Mouse (Mus musculus): ENCODE measurements around the gene Lcmt1. TPM values are rescaled to one million over a fixed set of nuclear protein-coding genes. Genes with fewer than 3 reads are reported as not detected.

Gene Lcmt1
- polyA plus RNA-seq (2014; fragmentation: Nextera tagmentation; extraction: Ambion mirVana) = 49.7 and 54.4 TPM in 2 replicates

- no peaks in the 10 kb centered on the region for H3K27me3 ChIP-seq (replicated peaks; ENCODE audit: control insufficient read depth, insufficient read depth, low read length)
- WGBS = under 1% methylated on average over 64 of the region's 64 CpGs
- peak within 1 kb of the TSS; percentile 81 for H3K9ac ChIP-seq (ENCODE audit: low read depth, low read length)
- ATAC-seq (replicated peaks; ENCODE audit: low FRiP score) (peak; percentile 95), DNase-seq (ENCODE audit: low spot score) (peak; percentile 98)
- peak within 1 kb of the TSS; percentile 79 for H3K4me3 ChIP-seq (ENCODE audit: low read depth, low read length)
- H3K36me3 ChIP-seq (ENCODE audit: control insufficient read depth, insufficient read depth, low read length) = no peaks in the 10 kb centered on the region
- peaks cover 39% of the 10 kb centered on the region for H3K4me1 ChIP-seq (replicated peaks; ENCODE audit: control insufficient read depth, insufficient read depth, low read length)
- peak within 1 kb of the TSS; percentile 95 for H3K4me2 ChIP-seq
- H3K27ac ChIP-seq (ENCODE audit: low read depth, low read length) = peak within 1 kb of the TSS; percentile 82
- no peaks in the 10 kb centered on the region for H3K9me3 ChIP-seq (ENCODE audit: control insufficient read depth, low read length)
Measured at GRCm38 (mm10) chr7:123369759-123370481, at the start of gene Lcmt1, which contains the start of gene Arhgap17. TSS of gene Lcmt1 (plus strand) at chr7:123369784. TSS of gene Arhgap17 (minus strand) at chr7:123369915.

GRCm38 (mm10) chr7:123322452-123323121 is 47.0 kb upstream of the Lcmt1 start:
- no peaks in the 10 kb centered on the region for H3K9me3 ChIP-seq (ENCODE audit: control insufficient read depth, low read length)
- H3K9ac ChIP-seq (ENCODE audit: low read depth, low read length) = no peak overlapping the region
- H3K4me3 ChIP-seq (ENCODE audit: low read depth, low read length) = no peak overlapping the region
- WGBS = 72% methylated on average over 13 of the region's 13 CpGs
- H3K27me3 ChIP-seq (replicated peaks; ENCODE audit: control insufficient read depth, insufficient read depth, low read length) = no peaks in the 10 kb centered on the region
- H3K27ac ChIP-seq (ENCODE audit: low read depth, low read length) = no peak overlapping the region; the same call in 1 of the 2 replicates
- peaks cover 32% of the 10 kb centered on the region for H3K4me1 ChIP-seq (replicated peaks; ENCODE audit: control insufficient read depth, insufficient read depth, low read length)
- peaks cover 22% of the 10 kb centered on the region; the same call in 1 of the 2 replicates for H3K36me3 ChIP-seq (ENCODE audit: control insufficient read depth, insufficient read depth, low read length)
- ATAC-seq (replicated peaks; ENCODE audit: low FRiP score) (peak; percentile 66), DNase-seq (ENCODE audit: low spot score) (peak; percentile 37)
- H3K4me2 ChIP-seq = no peak overlapping the region

- Histone ChIP-seq H3K9me3 (ENCODE audit: control insufficient read depth, low read length) (no peaks in the 10 kb centered on the region), H3K36me3 (ENCODE audit: control insufficient read depth, insufficient read depth, low read length) (peaks cover 22% of the 10 kb centered on the region; the same call in 1 of the 2 replicates), H3K4me1 (replicated peaks; ENCODE audit: control insufficient read depth, insufficient read depth, low read length) (peaks cover 32% of the 10 kb centered on the region), H3K9ac (ENCODE audit: low read depth, low read length) (no peak overlapping the region; the same call in 1 of the 2 replicates), H3K27ac (ENCODE audit: low read depth, low read length) (no peak overlapping the region), H3K4me2 (no peak overlapping the region), H3K4me3 (ENCODE audit: low read depth, low read length) (no peak overlapping the region), H3K27me3 (replicated peaks; ENCODE audit: control insufficient read depth, insufficient read depth, low read length) (no peaks in the 10 kb centered on the region)
- no peak for ATAC-seq (replicated peaks; ENCODE audit: low FRiP score)
- no peak for DNase-seq (ENCODE audit: low spot score)
- 82% methylated on average over 2 of the region's 2 CpGs for WGBS
Measured at GRCm38 (mm10) chr7:123323388-123323787, 46.2 kb upstream of the Lcmt1 start.

- H3K27me3 ChIP-seq (replicated peaks; ENCODE audit: control insufficient read depth, insufficient read depth, low read length) = no peaks in the 10 kb centered on the region
- H3K9ac ChIP-seq (ENCODE audit: low read depth, low read length) = no peak overlapping the region
- H3K4me3 ChIP-seq (ENCODE audit: low read depth, low read length) = no peak overlapping the region
- DNase-seq (ENCODE audit: low spot score) (no peak), ATAC-seq (replicated peaks; ENCODE audit: low FRiP score) (no peak)
- 92% methylated on average over 1 of the region's 1 CpGs for WGBS
- no peaks in the 10 kb centered on the region for H3K9me3 ChIP-seq (ENCODE audit: control insufficient read depth, low read length)
- H3K36me3 ChIP-seq (ENCODE audit: control insufficient read depth, insufficient read depth, low read length) = peaks cover 21% of the 10 kb centered on the region; the same call in 1 of the 2 replicates
- peaks cover 32% of the 10 kb centered on the region for H3K4me1 ChIP-seq (replicated peaks; ENCODE audit: control insufficient read depth, insufficient read depth, low read length)
- H3K27ac ChIP-seq (ENCODE audit: low read depth, low read length) = no peak overlapping the region
- H3K4me2 ChIP-seq = no peak overlapping the region
Measured at GRCm38 (mm10) chr7:123324105-123324504, 45.5 kb upstream of the Lcmt1 start.

- Histone ChIP-seq H3K9ac (ENCODE audit: low read depth, low read length) (peak overlapping the region; percentile 4; the same call in 1 of the 2 replicates), H3K27ac (ENCODE audit: low read depth, low read length) (peak overlapping the region; percentile 67), H3K27me3 (replicated peaks; ENCODE audit: control insufficient read depth, insufficient read depth, low read length) (no peaks in the 10 kb centered on the region), H3K36me3 (ENCODE audit: control insufficient read depth, insufficient read depth, low read length) (peaks cover 12% of the 10 kb centered on the region; the same call in 1 of the 2 replicates), H3K9me3 (ENCODE audit: control insufficient read depth, low read length) (no peaks in the 10 kb centered on the region), H3K4me2 (peak overlapping the region; percentile 50), H3K4me1 (replicated peaks; ENCODE audit: control insufficient read depth, insufficient read depth, low read length) (peaks cover 32% of the 10 kb centered on the region), H3K4me3 (ENCODE audit: low read depth, low read length) (no peak overlapping the region)
- no peak for DNase-seq (ENCODE audit: low spot score)
- 78% methylated on average over 5 of the region's 5 CpGs for WGBS
- peak; percentile 77 for ATAC-seq (replicated peaks; ENCODE audit: low FRiP score)
Measured at GRCm38 (mm10) chr7:123326062-123326461, 43.5 kb upstream of the Lcmt1 start.

- Histone ChIP-seq H3K36me3 (ENCODE audit: control insufficient read depth, insufficient read depth, low read length) (peaks cover 9% of the 10 kb centered on the region; the same call in 1 of the 2 replicates), H3K9me3 (ENCODE audit: control insufficient read depth, low read length) (no peaks in the 10 kb centered on the region), H3K9ac (ENCODE audit: low read depth, low read length) (peak overlapping the region; percentile 4; the same call in 1 of the 2 replicates), H3K27ac (ENCODE audit: low read depth, low read length) (no peak overlapping the region), H3K27me3 (replicated peaks; ENCODE audit: control insufficient read depth, insufficient read depth, low read length) (no peaks in the 10 kb centered on the region), H3K4me1 (replicated peaks; ENCODE audit: control insufficient read depth, insufficient read depth, low read length) (peaks cover 32% of the 10 kb centered on the region), H3K4me2 (no peak overlapping the region; the same call in 1 of the 2 replicates), H3K4me3 (ENCODE audit: low read depth, low read length) (no peak overlapping the region)
- no peak for ATAC-seq (replicated peaks; ENCODE audit: low FRiP score)
- 80% methylated on average over 4 of the region's 4 CpGs for WGBS
- no peak for DNase-seq (ENCODE audit: low spot score)
Measured at GRCm38 (mm10) chr7:123326901-123327300, 42.7 kb upstream of the Lcmt1 start.

- H3K9ac ChIP-seq (ENCODE audit: low read depth, low read length) = no peak overlapping the region
- H3K4me3 ChIP-seq (ENCODE audit: low read depth, low read length) = no peak overlapping the region
- H3K27me3 ChIP-seq (replicated peaks; ENCODE audit: control insufficient read depth, insufficient read depth, low read length) = no peaks in the 10 kb centered on the region
- ATAC-seq (replicated peaks; ENCODE audit: low FRiP score) (no peak), DNase-seq (ENCODE audit: low spot score) (no peak)
- no peak overlapping the region for H3K4me2 ChIP-seq
- 80% methylated on average over 4 of the region's 4 CpGs for WGBS
- no peaks in the 10 kb centered on the region for H3K9me3 ChIP-seq (ENCODE audit: control insufficient read depth, low read length)
- peaks cover 5% of the 10 kb centered on the region; the same call in 1 of the 2 replicates for H3K36me3 ChIP-seq (ENCODE audit: control insufficient read depth, insufficient read depth, low read length)
- H3K27ac ChIP-seq (ENCODE audit: low read depth, low read length) = no peak overlapping the region
- peaks cover 28% of the 10 kb centered on the region for H3K4me1 ChIP-seq (replicated peaks; ENCODE audit: control insufficient read depth, insufficient read depth, low read length)
Measured at GRCm38 (mm10) chr7:123327909-123328308, 41.7 kb upstream of the Lcmt1 start.

- Histone ChIP-seq H3K4me3 (ENCODE audit: low read depth, low read length) (no peak overlapping the region), H3K27ac (ENCODE audit: low read depth, low read length) (no peak overlapping the region), H3K4me2 (no peak overlapping the region), H3K9me3 (ENCODE audit: control insufficient read depth, low read length) (no peaks in the 10 kb centered on the region), H3K4me1 (replicated peaks; ENCODE audit: control insufficient read depth, insufficient read depth, low read length) (peaks cover 20% of the 10 kb centered on the region), H3K36me3 (ENCODE audit: control insufficient read depth, insufficient read depth, low read length) (peaks cover 5% of the 10 kb centered on the region; the same call in 1 of the 2 replicates), H3K27me3 (replicated peaks; ENCODE audit: control insufficient read depth, insufficient read depth, low read length) (no peaks in the 10 kb centered on the region), H3K9ac (ENCODE audit: low read depth, low read length) (no peak overlapping the region)
- ATAC-seq (replicated peaks; ENCODE audit: low FRiP score) = no peak
- 89% methylated on average over 9 of the region's 9 CpGs for whole genome bisulfite sequencing
- no peak for DNase-seq (ENCODE audit: low spot score)
Measured at GRCm38 (mm10) chr7:123330506-123330905, 39.1 kb upstream of the Lcmt1 start.
